Mouse (Mus musculus): ENCODE measurements around the gene Rarres2.
"Not testable (repeated sequence)": the region's sequence is repeated elsewhere in the genome, so short reads cannot be mapped to it uniquely, and the experiment has no call there.

The Rarres2 gene

DNA sequence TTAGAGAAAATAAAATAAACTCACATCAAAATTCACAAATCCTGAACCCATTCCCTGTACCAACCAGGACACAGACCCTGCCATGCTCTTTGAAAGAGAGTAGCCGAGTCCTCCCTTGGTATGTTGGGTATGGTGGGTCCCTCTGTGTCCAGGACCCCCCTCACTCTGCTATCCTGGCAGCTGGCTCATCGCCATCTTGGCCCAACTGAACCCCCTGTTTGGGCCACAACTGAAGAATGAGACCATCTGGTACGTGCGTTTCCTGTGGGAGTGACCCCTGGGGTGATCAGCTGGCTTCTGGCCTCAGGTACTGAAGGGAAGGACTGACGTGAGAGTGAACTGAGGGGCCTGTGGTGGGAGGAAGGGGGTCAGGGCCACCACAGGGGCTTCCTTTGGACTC, 32.7 kb downstream of the Rarres2 start:
- no peak for DNase-seq

- DNase-seq: peak; percentile 80
These were observed 33.5 kb downstream of the Rarres2 start for GRCm38 (mm10) chr6:48538841-48539737.

- peak; percentile 93 for DNase-seq
These were observed 35.3 kb downstream of the Rarres2 start, which contains the start of gene Atp6v0e2 for GRCm38 (mm10) chr6:48537105-48537954. Atp6v0e2 (plus strand) TSS chr6:48537615.

GRCm38 (mm10) chr6:48536091-48536490, 36.5 kb downstream of the Rarres2 start:
- no peak for DNase-seq

DNA sequence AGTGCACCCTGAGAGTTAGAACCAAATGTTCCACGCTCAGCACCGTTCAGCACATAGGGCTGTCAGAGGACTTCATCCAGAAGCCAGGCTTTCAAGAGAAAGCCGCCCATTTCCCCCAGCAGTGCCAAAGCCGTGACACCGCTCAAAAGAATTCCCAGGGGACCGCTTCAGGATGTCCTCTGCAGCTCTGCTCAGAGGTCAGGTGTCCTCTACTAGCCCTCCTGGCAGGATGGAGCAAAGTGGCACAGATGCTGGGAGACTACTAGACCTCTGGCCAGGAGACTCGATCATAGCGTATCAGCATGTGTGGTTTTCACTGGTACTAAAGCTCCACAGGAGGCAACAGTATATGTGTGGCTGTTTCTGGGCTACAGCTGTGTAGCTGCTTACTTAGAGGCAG, 37.7 kb downstream of the Rarres2 start:
- no peak for DNase-seq

DNA sequence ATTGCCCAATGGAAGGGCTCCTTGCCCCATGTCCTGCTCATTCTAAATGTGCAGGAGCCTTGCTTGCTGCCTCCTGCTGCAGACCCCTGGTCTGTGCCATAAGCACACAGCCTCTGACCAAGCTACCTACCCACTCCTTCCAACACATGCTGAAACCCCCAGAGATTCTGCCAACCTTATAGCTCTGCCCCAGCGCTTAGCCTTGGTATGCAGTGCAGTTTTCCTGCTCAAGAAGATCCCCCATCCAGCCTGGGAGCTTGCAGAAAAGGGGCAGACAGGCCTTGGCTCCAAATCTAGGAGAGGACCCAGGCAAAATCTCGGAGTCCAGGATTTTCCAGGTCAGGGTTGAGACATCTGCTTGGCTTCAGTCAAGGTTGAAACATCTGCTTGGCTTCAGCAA, 39.1 kb downstream of the Rarres2 start:
- no peak for DNase-seq

DNA sequence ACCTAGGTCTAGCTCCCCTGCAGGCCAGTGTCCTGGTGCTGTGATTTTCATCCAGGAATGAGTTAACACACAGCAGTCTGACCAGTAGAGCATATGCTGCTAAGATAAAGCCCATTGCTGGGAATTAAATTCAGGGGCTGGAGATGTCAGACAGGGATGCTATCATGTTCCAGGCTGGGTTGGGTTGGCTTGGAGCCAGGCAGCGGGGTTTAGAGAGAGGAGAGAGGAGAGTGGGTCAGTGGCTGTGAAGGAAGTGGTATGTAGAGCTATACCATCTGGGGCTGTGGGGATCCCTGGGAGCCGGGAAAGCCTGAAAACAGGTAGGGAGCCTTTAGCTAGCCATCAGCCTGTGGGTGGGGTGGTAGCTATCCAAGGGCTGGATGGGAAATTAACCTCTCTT, 41.7 kb downstream of the Rarres2 start:
- no peak for DNase-seq

DNA sequence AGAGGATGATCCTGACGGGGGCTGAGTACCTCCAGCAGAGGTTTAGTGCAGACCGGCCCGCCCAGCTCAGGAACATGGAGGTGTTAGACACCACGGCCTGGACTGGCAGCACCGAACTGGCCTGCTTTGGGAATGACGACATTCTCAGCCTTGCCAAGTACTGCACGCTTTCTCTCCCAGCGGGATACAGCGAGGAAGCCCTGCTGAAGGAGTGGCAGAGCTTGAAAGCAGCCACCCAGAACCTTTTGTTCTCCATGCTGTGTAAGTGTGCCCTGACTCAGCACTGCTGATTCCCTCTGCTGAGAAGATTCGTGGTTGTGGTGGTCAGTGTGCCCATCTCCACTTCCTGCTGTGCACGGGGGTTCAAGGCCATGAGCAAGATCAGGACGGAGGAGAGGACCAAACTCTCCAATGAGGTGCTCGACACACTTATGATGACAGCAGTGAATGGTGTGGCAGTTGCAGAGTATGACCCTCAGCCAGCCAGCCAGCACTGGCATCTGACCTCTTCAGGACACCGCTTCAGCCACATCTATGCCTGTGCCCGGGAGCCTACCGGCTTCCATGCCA, 42.6 kb downstream of the Rarres2 start:
- DNase-seq: no peak

DNA sequence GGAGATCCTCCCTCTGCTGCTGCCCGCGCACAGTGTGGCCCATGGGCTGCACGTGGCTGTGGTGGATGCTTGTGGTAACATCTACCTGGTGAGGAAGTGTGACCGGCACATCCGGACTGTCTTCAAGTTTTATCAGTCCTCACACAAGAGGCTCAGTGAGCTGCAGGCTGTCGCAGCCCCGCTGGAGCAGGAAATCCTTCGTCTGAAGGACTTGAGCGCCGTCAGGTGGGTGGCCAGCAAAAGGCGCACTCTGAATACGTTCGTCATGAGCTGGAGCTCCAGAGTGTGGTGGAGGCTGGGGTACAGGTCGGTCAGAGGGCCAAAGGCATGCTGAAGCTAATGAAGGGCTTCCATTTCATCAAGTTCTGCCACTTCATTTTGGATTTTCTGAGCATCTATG, 43.3 kb downstream of the Rarres2 start:
- no peak for DNase-seq

- no peak for DNase-seq
These were observed 44.7 kb downstream of the Rarres2 start for GRCm38 (mm10) chr6:48527901-48528300.

DNA sequence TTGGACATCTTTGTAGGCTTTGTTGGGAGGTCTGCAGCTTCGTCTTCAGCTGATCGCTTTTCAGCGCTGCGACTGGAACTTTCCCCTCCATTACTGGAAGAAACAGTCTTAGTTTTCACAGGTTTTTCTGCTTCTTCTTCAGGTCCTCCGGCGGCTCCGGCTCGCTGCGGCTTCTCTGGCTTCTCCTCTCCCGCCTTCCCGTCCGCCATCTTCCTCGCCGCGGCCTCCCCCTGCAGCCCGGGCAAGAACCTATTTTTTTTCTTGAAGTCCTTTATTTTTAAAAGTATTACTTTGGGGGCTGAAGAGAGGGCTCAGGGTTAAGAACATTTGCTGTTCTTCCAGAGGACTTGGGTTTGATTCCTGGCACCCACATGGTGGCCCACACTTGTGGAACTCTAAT, 47.7 kb downstream of the Rarres2 start:
- not testable (repeated sequence) for DNase-seq

All from right cerebral cortex, postnatal 4 days (tissue).